In the genomic region with DNA sequence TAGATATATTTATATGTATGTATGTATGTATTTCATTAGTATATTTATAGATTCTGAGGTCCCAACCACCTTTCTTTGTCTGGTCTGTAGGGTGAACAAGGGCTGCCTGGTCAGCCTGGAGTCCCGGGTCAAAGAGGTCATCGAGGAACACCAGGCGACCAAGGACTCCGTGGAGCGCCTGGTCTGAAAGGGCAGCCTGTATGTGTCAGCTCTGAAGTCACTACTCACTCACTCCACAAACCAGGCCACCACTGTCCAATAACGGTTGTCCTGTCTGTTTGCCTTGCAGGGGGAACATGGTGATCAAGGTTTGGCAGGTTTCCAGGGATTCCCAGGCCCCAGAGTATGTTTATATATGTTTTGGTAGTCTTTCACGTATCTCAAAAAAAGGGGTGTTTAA, we compare ENCODE assay signal across 21 mouse cellular contexts.
"Had no signal": no experiment of that assay in that cellular context is flagged by ENCODE, and none has a peak within 500 bp of the region (broad histone marks: within the 10 kb centered on the region; RNA-seq: fewer than 3 reads in every experiment).

No protein-coding gene starts in this region.

- H3K27ac ChIP-seq: intestine, embryonic 15.5 days; kidney, embryonic 15.5 days; limb, embryonic 10.5 days; limb, embryonic 13.5 days; neural tube, embryonic 12.5 days; neural tube, embryonic 15.5 days had no signal

- H3K4me2 ChIP-seq: intestine, embryonic 15.5 days; kidney, embryonic 15.5 days; limb, embryonic 13.5 days; lung, embryonic 14.5 days; midbrain, embryonic 11.5 days; neural tube, embryonic 12.5 days; neural tube, embryonic 15.5 days had no signal

- H3K4me3 ChIP-seq: intestine, embryonic 15.5 days; kidney, embryonic 15.5 days; limb, embryonic 10.5 days; limb, embryonic 13.5 days; neural tube, embryonic 12.5 days; neural tube, embryonic 15.5 days had no signal

- H3K4me1 ChIP-seq: intestine, embryonic 15.5 days; kidney, embryonic 15.5 days; limb, embryonic 10.5 days; limb, embryonic 13.5 days; neural tube, embryonic 12.5 days; neural tube, embryonic 15.5 days had no signal

- DNase-seq: kidney, adult 11 months; kidney, adult 8-10 months; kidney, postnatal 14 days; kidney, postnatal 4 days; lung, embryonic 14.5 days; lung, postnatal 36 days; midbrain, embryonic 14.5 days; right cerebral cortex, adult 18-20 months; right cerebral cortex, postnatal 14 days; right cerebral cortex, postnatal 4 days; thymus, adult 2 months; thymus, postnatal 14 days; thymus, postnatal 4 days had no signal

- H3K27me3 ChIP-seq: intestine, embryonic 15.5 days; kidney, embryonic 15.5 days; limb, embryonic 13.5 days; neural tube, embryonic 12.5 days; neural tube, embryonic 15.5 days had no signal

- H3K36me3 ChIP-seq: intestine, embryonic 15.5 days; kidney, embryonic 15.5 days; limb, embryonic 10.5 days; limb, embryonic 13.5 days; neural tube, embryonic 12.5 days; neural tube, embryonic 15.5 days had no signal

- H3K9ac ChIP-seq: intestine, embryonic 15.5 days; kidney, embryonic 15.5 days; limb, embryonic 13.5 days; lung, embryonic 14.5 days; neural tube, embryonic 12.5 days; neural tube, embryonic 15.5 days had no signal

- H3K9me3 ChIP-seq: intestine, embryonic 15.5 days; kidney, embryonic 15.5 days; limb, embryonic 10.5 days; limb, embryonic 13.5 days; neural tube, embryonic 12.5 days; neural tube, embryonic 15.5 days had no signal

- ATAC-seq: intestine, embryonic 15.5 days; lung, postnatal 0 days had no signal
